Mouse (Mus musculus) spleen, adult 2 months (tissue): ENCODE data around the gene Dnajc8. TPM values are rescaled to one million over a fixed set of nuclear protein-coding genes. Genes with fewer than 3 reads are reported as not detected.
"Not testable (repeated sequence)": the region's sequence is repeated elsewhere in the genome, so short reads cannot be mapped to it uniquely, and the experiment has no call there.

Experiments used
- DNase-seq, 2 experiments: peaks; one replicate each; pipeline versions ENCODE4 v3.0.0 to v3.0.0-alpha.2; 2012 to 2021; ENCODE audit warnings: low spot score in 2 of 2, low read depth in 1 of 2
- H3K27ac ChIP-seq: fragments of 200-500 bp; 2 replicates; pipeline ENCODE4 v1.5.1; 2012; ENCODE audit warnings: low read length, inconsistent platforms; ENCODE audit not compliant: insufficient read depth
- H3K27me3 ChIP-seq: fragments of 200-500 bp; 2 replicates; pipeline ENCODE4 v1.6.1; 2012; ENCODE audit warnings: mild to moderate bottlenecking, moderate library complexity, low read length, inconsistent platforms; ENCODE audit not compliant: control insufficient read depth, insufficient read depth
- H3K36me3 ChIP-seq: fragments of 200-500 bp; 2 replicates; pipeline ENCODE4 v1.6.1; 2012; ENCODE audit warnings: mild to moderate bottlenecking, low read length, inconsistent platforms; ENCODE audit not compliant: control insufficient read depth, insufficient read depth
- H3K4me1 ChIP-seq: fragments of 200-500 bp; 2 replicates; pipeline ENCODE4 v1.6.1; 2011; ENCODE audit warnings: inconsistent platforms; ENCODE audit not compliant: control insufficient read depth, insufficient read depth, insufficient read length
- H3K4me3 ChIP-seq: fragments of 200-500 bp; 2 replicates; pipeline ENCODE4 v1.5.1; 2011; ENCODE audit warnings: mild to moderate bottlenecking, inconsistent platforms; ENCODE audit not compliant: insufficient read depth, insufficient read length; ENCODE audit errors: extremely low read depth
- CTCF ChIP-seq: fragments of 200-500 bp; IDR thresholded peaks from 2 replicates; pipeline ENCODE4 v1.5.1; 2011; ENCODE audit warnings: mild to moderate bottlenecking, inconsistent platforms; ENCODE audit not compliant: insufficient read depth, insufficient read length, insufficient replicate concordance; ENCODE audit errors: extremely low read depth
- POLR2A ChIP-seq: fragments of 200-500 bp; IDR thresholded peaks from 2 replicates; pipeline ENCODE4 v1.6.1; 2011; ENCODE audit warnings: low read depth, low read length, inconsistent platforms
- WGBS: fragments of 180-500 bp; shearing (Covaris S2); methylation state at CpG from one replicate; pipeline ENCODE4 v1.1.7; 2018; 5-methylcytosine and 5-hydroxymethylcytosine counted together
- polyA plus RNA-seq: library from polyadenylated mRNA; depleted of rRNA; stranded (reverse); fragments of >200 nt; gene quantifications from 2 replicates; pipeline ENCODE4 v1.2.3, GENCODE M21; 2012

The Dnajc8 gene
- polyA plus RNA-seq, 1 experiment, result 18.2 TPM

- no peak overlapping the region for H3K27ac ChIP-seq
- H3K4me1 ChIP-seq, result no peaks in the 10 kb centered on the region; the same call in 1 of the 2 replicates
- 85% methylated on average over 5 of the region's 5 CpGs for WGBS
- no peak for DNase-seq
- no peaks in the 10 kb centered on the region for H3K27me3 ChIP-seq
- no peak overlapping the region for H3K4me3 ChIP-seq
- H3K36me3 ChIP-seq, result peaks cover 16% of the 10 kb centered on the region
- TF ChIP-seq CTCF, result no peak
- no peak for TF ChIP-seq POLR2A
These were observed 4.1 kb downstream of the Dnajc8 start for GRCm38 (mm10) chr4:132539481-132539880.

- Histone ChIP-seq H3K36me3 (peaks cover 19% of the 10 kb centered on the region), H3K4me1 (no peaks in the 10 kb centered on the region; the same call in 1 of the 2 replicates), H3K27me3 (no peaks in the 10 kb centered on the region), H3K4me3 (no peak overlapping the region), H3K27ac (no peak overlapping the region)
- TF ChIP-seq POLR2A, result no peak
- DNase-seq, result no peak
- WGBS, result 91% methylated on average over 4 of the region's 4 CpGs
These were observed 6.1 kb downstream of the Dnajc8 start for GRCm38 (mm10) chr4:132541413-132541812.

GRCm38 (mm10) chr4:132542724-132543123, 7.4 kb downstream of the Dnajc8 start:
- no peaks in the 10 kb centered on the region for H3K27me3 ChIP-seq
- H3K27ac ChIP-seq, result no peak overlapping the region
- no peak overlapping the region for H3K4me3 ChIP-seq
- DNase-seq, result no peak
- no peaks in the 10 kb centered on the region for H3K4me1 ChIP-seq
- WGBS, result 29% methylated on average over 1 of the region's 1 CpGs
- H3K36me3 ChIP-seq, result peaks cover 26% of the 10 kb centered on the region
- TF ChIP-seq POLR2A, result no peak
- TF ChIP-seq CTCF, result no peak

GRCm38 (mm10) chr4:132545851-132546250, 10.5 kb downstream of the Dnajc8 start:
- H3K27ac ChIP-seq, result no peak overlapping the region
- H3K36me3 ChIP-seq, result peaks cover 31% of the 10 kb centered on the region
- H3K4me1 ChIP-seq, result no peaks in the 10 kb centered on the region
- DNase-seq, result peak; percentile 50 to 70
- no peaks in the 10 kb centered on the region for H3K27me3 ChIP-seq
- 36% methylated on average over 8 of the region's 8 CpGs for WGBS
- H3K4me3 ChIP-seq, result no peak overlapping the region
- TF ChIP-seq POLR2A, result no peak
- TF ChIP-seq CTCF, result peak; percentile 72; the same call in 1 of the 2 replicates

GRCm38 (mm10) chr4:132554221-132554620, 18.9 kb downstream of the Dnajc8 start:
- H3K27me3 ChIP-seq, result no peaks in the 10 kb centered on the region
- no peak overlapping the region for H3K27ac ChIP-seq
- no peak for DNase-seq
- no peaks in the 10 kb centered on the region; the same call in 1 of the 2 replicates for H3K4me1 ChIP-seq
- H3K36me3 ChIP-seq, result peaks cover 28% of the 10 kb centered on the region
- H3K4me3 ChIP-seq, result no peak overlapping the region
- TF ChIP-seq POLR2A (no peak), CTCF (no peak)
- 86% methylated on average over 5 of the region's 5 CpGs for WGBS

- H3K27ac ChIP-seq, result no peak overlapping the region
- DNase-seq, result no peak
- peaks cover 28% of the 10 kb centered on the region for H3K36me3 ChIP-seq
- H3K27me3 ChIP-seq, result no peaks in the 10 kb centered on the region
- no peak overlapping the region for H3K4me3 ChIP-seq
- TF ChIP-seq POLR2A (no peak), CTCF (no peak)
- 53% methylated on average over 8 of the region's 8 CpGs for WGBS
- H3K4me1 ChIP-seq, result no peaks in the 10 kb centered on the region; the same call in 1 of the 2 replicates
These were observed 19.3 kb downstream of the Dnajc8 start for GRCm38 (mm10) chr4:132554653-132555052.

GRCm38 (mm10) chr4:132555550-132555949, 20.2 kb downstream of the Dnajc8 start:
- 75% methylated on average over 7 of the region's 7 CpGs for WGBS
- not testable (repeated sequence) for H3K27ac ChIP-seq, H3K4me3 ChIP-seq, H3K4me1 ChIP-seq, DNase-seq, H3K27me3 ChIP-seq
- peaks cover 25% of the 10 kb centered on the region for H3K36me3 ChIP-seq
